Mouse (Mus musculus) C2C12 (cell line): ENCODE measurements around the gene Olfr1392.

Source experiments
- CEBPB ChIP-seq: IDR thresholded peaks from one replicate; pipeline ENCODE4 v1.6.1; 2011; ENCODE audit warnings: low read depth, mild to moderate bottlenecking, control low read depth, moderate library complexity
- CTCF ChIP-seq: IDR thresholded peaks from one replicate; pipeline ENCODE4 v1.5.1; 2011; ENCODE audit not compliant: control insufficient read depth, insufficient read depth, insufficient read length

GRCm38 (mm10) chr11:49252048-49252447, 33.0 kb upstream of the Olfr1392 start:
- no peak for TF ChIP-seq CTCF
- no peak for TF ChIP-seq CEBPB
